Mouse (Mus musculus): ENCODE results near the gene Fastk. TPM values are rescaled to one million over a fixed set of nuclear protein-coding genes. Genes with fewer than 3 reads are reported as not detected.

Gene Fastk
- polyA plus RNA-seq, 1 experiment from 2014 or later: 114 TPM

- Histone ChIP-seq H3K4me2 (replicated peaks) (peak overlapping the region; percentile 68), H3K27me3 (replicated peaks) (peaks cover 35% of the 10 kb centered on the region), H3K27ac (no peak overlapping the region), H3K9ac (peak overlapping the region; percentile 53), H3K9me3 (no peaks in the 10 kb centered on the region), H3K4me3 (peak overlapping the region; percentile 40), H3K36me3 (peaks cover 33% of the 10 kb centered on the region), H3K4me1 (peaks cover 28% of the 10 kb centered on the region)
- ATAC-seq (ENCODE audit: low FRiP score, low read depth): no peak
- WGBS: 3% methylated on average over 67 of the region's 67 CpGs
These were observed 29.7 kb upstream of the Fastk start for GRCm38 (mm10) chr5:24474723-24475261.

DNA sequence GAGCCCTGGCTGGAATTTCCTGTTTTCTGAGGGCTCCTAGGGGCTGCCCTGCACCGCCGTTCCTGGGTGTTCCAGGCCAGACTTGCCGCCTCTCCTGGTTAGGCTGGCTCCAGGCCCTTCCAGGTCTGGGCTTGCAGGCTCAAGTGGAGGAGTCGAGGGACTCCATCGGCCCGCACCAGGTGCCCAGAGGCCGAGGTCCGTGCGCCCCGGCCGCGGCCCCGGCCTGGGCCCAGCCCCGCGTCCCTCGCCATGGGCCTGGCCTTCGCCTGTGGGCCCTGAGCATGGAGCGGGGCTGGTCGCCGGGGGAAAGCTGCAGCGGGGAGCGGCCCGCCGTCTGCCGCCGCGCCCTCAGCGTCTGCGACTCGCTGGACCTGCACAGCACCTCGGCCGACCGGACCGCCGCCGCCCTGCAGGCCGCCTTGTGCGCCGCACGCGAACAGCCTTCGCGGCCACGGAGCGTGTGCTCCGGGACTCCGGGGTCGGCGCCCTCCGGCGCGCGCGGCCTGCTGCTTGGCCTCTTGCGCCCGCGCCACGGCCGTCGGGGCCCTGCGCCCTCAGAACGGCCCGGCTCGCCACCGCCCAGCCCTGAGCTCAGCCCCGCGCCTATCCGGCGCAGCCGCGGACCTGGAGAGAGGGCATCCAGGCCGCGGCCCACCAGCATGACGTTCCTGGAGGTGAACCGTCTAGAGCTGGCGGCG is 29.1 kb upstream of the Fastk start:
- H3K9ac ChIP-seq: peak overlapping the region; percentile 53
- ATAC-seq (ENCODE audit: low FRiP score, low read depth): no peak
- H3K27me3 ChIP-seq (replicated peaks): peaks cover 35% of the 10 kb centered on the region
- H3K9me3 ChIP-seq: no peaks in the 10 kb centered on the region
- H3K36me3 ChIP-seq: peaks cover 27% of the 10 kb centered on the region
- peaks cover 32% of the 10 kb centered on the region for H3K4me1 ChIP-seq
- no peak overlapping the region for H3K27ac ChIP-seq
- H3K4me3 ChIP-seq: peak overlapping the region; percentile 40
- 2% methylated on average over 76 of the region's 77 CpGs for WGBS
- H3K4me2 ChIP-seq (replicated peaks): peak overlapping the region; percentile 68

GRCm38 (mm10) chr5:24472884-24473619 is 28.0 kb upstream of the Fastk start:
- Histone ChIP-seq H3K4me3 (no peak overlapping the region), H3K9me3 (no peaks in the 10 kb centered on the region), H3K4me2 (replicated peaks) (peak overlapping the region; percentile 7; the same call in 1 of the 2 replicates), H3K27ac (no peak overlapping the region), H3K9ac (no peak overlapping the region; the same call in 1 of the 2 replicates), H3K36me3 (peaks cover 17% of the 10 kb centered on the region), H3K27me3 (replicated peaks) (peaks cover 35% of the 10 kb centered on the region), H3K4me1 (peaks cover 33% of the 10 kb centered on the region)
- 20% methylated on average over 7 of the region's 7 CpGs for WGBS
- no peak for ATAC-seq (ENCODE audit: low FRiP score, low read depth)

- Histone ChIP-seq H3K4me2 (replicated peaks) (no peak overlapping the region), H3K4me3 (no peak overlapping the region), H3K36me3 (no peaks in the 10 kb centered on the region), H3K4me1 (peaks cover 33% of the 10 kb centered on the region), H3K27me3 (replicated peaks) (peaks cover 33% of the 10 kb centered on the region), H3K9me3 (no peaks in the 10 kb centered on the region), H3K27ac (no peak overlapping the region), H3K9ac (no peak overlapping the region)
- 0 out of 2 replicates have a peak, but pooled peaks have one; percentile 54 for ATAC-seq (ENCODE audit: low FRiP score, low read depth)
- 13% methylated on average over 5 of the region's 5 CpGs for WGBS
These were observed 25.5 kb upstream of the Fastk start for GRCm38 (mm10) chr5:24470600-24470999.

DNA sequence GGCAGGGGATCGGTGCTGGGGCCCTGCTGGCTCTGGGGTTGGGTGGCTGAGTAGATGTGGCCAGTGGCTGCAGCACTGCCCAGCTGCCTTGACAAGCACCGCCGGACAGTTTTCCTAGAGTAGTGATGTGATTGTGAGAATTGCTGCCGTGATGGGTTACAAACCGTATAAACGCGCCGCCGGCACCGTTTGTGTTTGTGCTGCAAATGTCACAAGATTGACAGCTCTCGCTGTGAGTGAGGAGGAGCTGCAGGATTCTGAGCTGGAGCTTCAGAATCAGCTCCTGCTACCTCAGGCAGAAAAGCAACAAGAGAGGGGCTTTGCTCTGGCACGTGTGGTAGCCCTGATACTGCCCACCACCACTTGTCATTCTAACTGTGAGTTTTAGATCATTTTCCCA is 21.7 kb upstream of the Fastk start:
- no peak overlapping the region for H3K4me2 ChIP-seq (replicated peaks)
- no peak overlapping the region for H3K27ac ChIP-seq
- 0 out of 2 replicates have a peak, but pooled peaks cover 5% of the 10 kb centered on the region for H3K4me1 ChIP-seq
- H3K36me3 ChIP-seq: 0 out of 2 replicates have a peak, but pooled peaks cover under 1% of the 10 kb centered on the region
- H3K27me3 ChIP-seq (replicated peaks): no peaks in the 10 kb centered on the region; the same call in 1 of the 2 replicates
- 74% methylated on average over 12 of the region's 12 CpGs for WGBS
- no peak overlapping the region for H3K9ac ChIP-seq
- no peaks in the 10 kb centered on the region for H3K9me3 ChIP-seq
- no peak for ATAC-seq (ENCODE audit: low FRiP score, low read depth)
- no peak overlapping the region for H3K4me3 ChIP-seq

DNA sequence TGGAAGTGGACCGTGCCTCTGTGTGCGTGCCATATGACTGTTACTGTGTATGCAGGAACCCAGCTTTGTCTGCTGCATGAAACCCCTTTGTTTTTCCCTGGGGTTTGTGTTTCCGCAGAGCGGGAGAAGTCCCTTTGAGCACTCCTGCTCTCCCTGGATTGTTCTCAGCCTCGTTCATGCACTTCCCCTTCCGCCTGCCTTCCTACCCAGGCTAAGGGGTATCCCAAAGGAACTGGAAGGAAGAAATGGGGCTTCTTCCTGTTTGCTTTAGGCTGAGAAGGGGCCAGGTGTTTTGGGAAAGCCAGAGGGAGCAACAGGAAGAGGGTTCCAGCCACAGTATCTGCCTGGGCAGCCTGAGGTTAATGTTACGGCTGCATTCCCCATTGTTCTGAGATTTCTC is 10.5 kb upstream of the Fastk start:
- H3K4me2 ChIP-seq (replicated peaks): peak overlapping the region; percentile 99
- H3K4me1 ChIP-seq: peaks cover 44% of the 10 kb centered on the region
- no peaks in the 10 kb centered on the region for H3K9me3 ChIP-seq
- peak overlapping the region; percentile 26; the same call in 1 of the 2 replicates for H3K9ac ChIP-seq
- H3K4me3 ChIP-seq: no peak overlapping the region
- H3K27ac ChIP-seq: no peak overlapping the region
- 64% methylated on average over 7 of the region's 7 CpGs for WGBS
- H3K27me3 ChIP-seq (replicated peaks): no peaks in the 10 kb centered on the region
- ATAC-seq (ENCODE audit: low FRiP score, low read depth): no peak
- H3K36me3 ChIP-seq: peaks cover 26% of the 10 kb centered on the region; the same call in 1 of the 2 replicates

GRCm38 (mm10) chr5:24455076-24455475 is 10.0 kb upstream of the Fastk start:
- H3K27me3 ChIP-seq (replicated peaks): no peaks in the 10 kb centered on the region
- no peak for ATAC-seq (ENCODE audit: low FRiP score, low read depth)
- H3K4me2 ChIP-seq (replicated peaks): peak overlapping the region; percentile 99
- H3K9me3 ChIP-seq: no peaks in the 10 kb centered on the region
- no peak overlapping the region for H3K27ac ChIP-seq
- H3K4me1 ChIP-seq: peaks cover 44% of the 10 kb centered on the region
- 72% methylated on average over 3 of the region's 3 CpGs for WGBS
- peak overlapping the region; percentile 26; the same call in 1 of the 2 replicates for H3K9ac ChIP-seq
- 0 out of 2 replicates have a peak overlapping the region, but pooled peaks have one; percentile 8 for H3K4me3 ChIP-seq
- peaks cover 22% of the 10 kb centered on the region; the same call in 1 of the 2 replicates for H3K36me3 ChIP-seq

- H3K9ac ChIP-seq: peak overlapping the region; percentile 99; the same call in 1 of the 2 replicates
- 8% methylated on average over 2 of the region's 2 CpGs for WGBS
- peak overlapping the region; percentile 99 for H3K4me2 ChIP-seq (replicated peaks)
- H3K27ac ChIP-seq: no peak overlapping the region
- H3K36me3 ChIP-seq: peaks cover 20% of the 10 kb centered on the region; the same call in 1 of the 2 replicates
- H3K9me3 ChIP-seq: no peaks in the 10 kb centered on the region
- ATAC-seq (ENCODE audit: low FRiP score, low read depth): no peak
- H3K4me1 ChIP-seq: peaks cover 44% of the 10 kb centered on the region
- H3K27me3 ChIP-seq (replicated peaks): no peaks in the 10 kb centered on the region
- H3K4me3 ChIP-seq: peak overlapping the region; percentile 94; the same call in 1 of the 2 replicates
These were observed 8.9 kb upstream of the Fastk start for GRCm38 (mm10) chr5:24453985-24454303.

- 0 out of 2 replicates have a peak overlapping the region, but pooled peaks have one; percentile 46 for H3K27ac ChIP-seq
- H3K9ac ChIP-seq: peak overlapping the region; percentile 99
- H3K4me2 ChIP-seq (replicated peaks): peak overlapping the region; percentile 99
- peaks cover 15% of the 10 kb centered on the region; the same call in 1 of the 2 replicates for H3K36me3 ChIP-seq
- H3K27me3 ChIP-seq (replicated peaks): no peaks in the 10 kb centered on the region
- peak overlapping the region; percentile 94 for H3K4me3 ChIP-seq
- H3K4me1 ChIP-seq: peaks cover 44% of the 10 kb centered on the region
- H3K9me3 ChIP-seq: no peaks in the 10 kb centered on the region
- whole genome bisulfite sequencing: 5% methylated on average over 5 of the region's 5 CpGs
- peak; percentile 3; the same call in 1 of the 2 replicates for ATAC-seq (ENCODE audit: low FRiP score, low read depth)
These were observed 8.3 kb upstream of the Fastk start for GRCm38 (mm10) chr5:24453283-24453984.

GRCm38 (mm10) chr5:24452691-24453233 is 7.7 kb upstream of the Fastk start:
- Histone ChIP-seq H3K27ac (peak overlapping the region; percentile 88; the same call in 1 of the 2 replicates), H3K4me1 (peaks cover 48% of the 10 kb centered on the region), H3K4me2 (replicated peaks) (peak overlapping the region; percentile 99), H3K9me3 (no peaks in the 10 kb centered on the region), H3K9ac (peak overlapping the region; percentile 99), H3K4me3 (peak overlapping the region; percentile 94), H3K27me3 (replicated peaks) (no peaks in the 10 kb centered on the region), H3K36me3 (peaks cover 9% of the 10 kb centered on the region; the same call in 1 of the 2 replicates)
- WGBS: under 1% methylated on average over 29 of the region's 29 CpGs
- ATAC-seq (ENCODE audit: low FRiP score, low read depth): peak; percentile 18; the same call in 1 of the 2 replicates

DNA sequence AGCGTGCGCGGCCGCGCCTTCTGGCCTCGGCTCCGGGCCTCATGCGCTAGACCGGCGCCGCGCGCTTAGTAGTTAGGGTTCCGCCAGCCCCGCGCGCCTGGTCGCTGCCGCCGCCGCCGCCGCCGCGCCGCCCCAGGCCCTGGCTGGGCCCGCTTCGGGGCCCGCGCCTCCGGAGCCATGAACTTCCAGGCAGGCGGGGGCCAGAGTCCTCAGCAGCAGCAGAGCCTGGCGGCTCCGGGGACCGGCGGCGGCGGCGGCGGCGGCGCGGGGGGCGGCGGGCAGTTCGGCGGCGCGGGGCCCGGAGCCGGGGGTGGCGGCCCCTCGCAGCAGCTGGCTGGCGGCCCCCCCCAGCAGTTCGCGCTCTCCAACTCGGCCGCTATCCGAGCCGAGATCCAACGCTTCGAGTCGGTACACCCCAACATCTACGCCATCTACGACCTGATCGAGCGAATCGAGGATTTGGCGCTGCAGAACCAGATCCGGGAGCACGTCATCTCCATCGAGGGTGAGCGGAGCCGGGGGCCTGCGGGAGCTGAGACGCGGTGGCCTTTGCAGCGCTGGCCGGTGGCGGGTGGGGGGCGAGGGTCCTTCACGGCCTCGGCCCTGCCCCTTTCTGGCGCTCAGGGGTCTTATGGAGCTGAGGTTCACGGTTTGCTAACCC is 7.1 kb upstream of the Fastk start, which contains the start of gene Agap3:
TSS of gene Agap3 (plus strand) at position 148 of the 661 bp plus-strand sequence.
- peak within 1 kb of the TSS; percentile 94 for H3K4me3 ChIP-seq
- peak; percentile 13 for ATAC-seq (ENCODE audit: low FRiP score, low read depth)
- H3K4me2 ChIP-seq (replicated peaks): peak within 1 kb of the TSS; percentile 99
- peak within 1 kb of the TSS; percentile 99 for H3K9ac ChIP-seq
- peaks cover 53% of the 10 kb centered on the region for H3K4me1 ChIP-seq
- H3K27me3 ChIP-seq (replicated peaks): no peaks in the 10 kb centered on the region
- H3K9me3 ChIP-seq: no peaks in the 10 kb centered on the region
- H3K36me3 ChIP-seq: peaks cover 6% of the 10 kb centered on the region; the same call in 1 of the 2 replicates
- WGBS: under 1% methylated on average over 85 of the region's 85 CpGs
- H3K27ac ChIP-seq: peak within 1 kb of the TSS; percentile 88

Measured in neural tube, embryonic 12.5 days (tissue).